Mouse (Mus musculus) lung, adult 2 months (tissue): ENCODE results near the gene Gcgr.

Experiments
- CTCF ChIP-seq: fragments of 200-500 bp; IDR thresholded peaks from 2 replicates; pipeline ENCODE4 v1.5.1; 2011; ENCODE audit warnings: mild to moderate bottlenecking, low read length, control low read depth; ENCODE audit not compliant: insufficient read depth
- POLR2A ChIP-seq: fragments of 200-500 bp; IDR thresholded peaks from 2 replicates; pipeline ENCODE4 v1.6.1; 2011; ENCODE audit warnings: low read depth, mild to moderate bottlenecking, control low read depth, low read length, borderline replicate concordance; ENCODE audit errors: extremely low read depth

GRCm38 (mm10) chr11:120571122-120571521, 40.6 kb downstream of the Gcgr start:
- no peak for TF ChIP-seq POLR2A
- TF ChIP-seq CTCF, result no peak
